Mouse (Mus musculus): ENCODE measurements around the gene C2.
"Not testable (repeated sequence)": the region's sequence is repeated elsewhere in the genome, so short reads cannot be mapped to it uniquely, and the experiment has no call there.

The C2 gene

GRCm38 (mm10) chr17:34910982-34911381 lies 12.9 kb upstream of the C2 start:
- no peak for DNase-seq (ENCODE audit: low spot score)

- no peak for DNase-seq (ENCODE audit: low spot score)
Observed at GRCm38 (mm10) chr17:34902895-34903294, 4.8 kb upstream of the C2 start.

GRCm38 (mm10) chr17:34901948-34902347 lies 3.9 kb upstream of the C2 start:
- DNase-seq (ENCODE audit: low spot score) = not testable (repeated sequence)

- DNase-seq (ENCODE audit: low spot score) = not testable (repeated sequence)
Observed at GRCm38 (mm10) chr17:34900826-34901225, 2.8 kb upstream of the C2 start.

- no peak for DNase-seq (ENCODE audit: low spot score)
Observed at GRCm38 (mm10) chr17:34899890-34900243, 1.8 kb upstream of the C2 start.

- DNase-seq (ENCODE audit: low spot score) = peak; percentile 28
Observed at GRCm38 (mm10) chr17:34899053-34899889, 1.2 kb upstream of the C2 start.

- no peak for DNase-seq (ENCODE audit: low spot score)
Observed at GRCm38 (mm10) chr17:34898706-34899052, 614 bp upstream of the C2 start.

- peak; percentile 46 for DNase-seq (ENCODE audit: low spot score)
Observed at GRCm38 (mm10) chr17:34897373-34898159, 499 bp downstream of the C2 start.

- no peak for DNase-seq (ENCODE audit: low spot score)
Observed at GRCm38 (mm10) chr17:34896366-34896765, 1.7 kb downstream of the C2 start.

GRCm38 (mm10) chr17:34895724-34896123 lies 2.3 kb downstream of the C2 start:
- no peak for DNase-seq (ENCODE audit: low spot score)

GRCm38 (mm10) chr17:34894801-34895530 lies 3.1 kb downstream of the C2 start:
- DNase-seq (ENCODE audit: low spot score) = peak; percentile 20

GRCm38 (mm10) chr17:34894074-34894597 lies 3.9 kb downstream of the C2 start:
- peak; percentile 94 for DNase-seq (ENCODE audit: low spot score)

- DNase-seq (ENCODE audit: low spot score) = no peak
Observed at GRCm38 (mm10) chr17:34893072-34893824, 4.8 kb downstream of the C2 start.

- no peak for DNase-seq (ENCODE audit: low spot score)
Observed at GRCm38 (mm10) chr17:34891377-34891776, 6.7 kb downstream of the C2 start.

GRCm38 (mm10) chr17:34890074-34890743 lies 7.9 kb downstream of the C2 start:
- DNase-seq (ENCODE audit: low spot score) = no peak

GRCm38 (mm10) chr17:34887942-34888341 lies 10.1 kb downstream of the C2 start:
- DNase-seq (ENCODE audit: low spot score) = no peak

- no peak for DNase-seq (ENCODE audit: low spot score)
Observed at GRCm38 (mm10) chr17:34885615-34886014, 12.4 kb downstream of the C2 start.

GRCm38 (mm10) chr17:34884704-34885103 lies 13.4 kb downstream of the C2 start:
- no peak for DNase-seq (ENCODE audit: low spot score)

GRCm38 (mm10) chr17:34883332-34883731 lies 14.7 kb downstream of the C2 start:
- DNase-seq (ENCODE audit: low spot score) = no peak

- no peak for DNase-seq (ENCODE audit: low spot score)
Observed at GRCm38 (mm10) chr17:34881683-34882310, 16.3 kb downstream of the C2 start, which contains the start of gene Gm20547. Gene Gm20547, minus strand, starts transcription at chr17:34882042.

- no peak for DNase-seq (ENCODE audit: low spot score)
Observed at GRCm38 (mm10) chr17:34881166-34881565, 16.9 kb downstream of the C2 start.

All from lung, postnatal 25 days (tissue).